Mouse (Mus musculus) embryonic fibroblast, embryonic 13.5 days (primary cell): ENCODE results near the gene Tor3a. TPM values are rescaled to one million over a fixed set of nuclear protein-coding genes. Genes with fewer than 3 reads are reported as not detected.

ENCODE experiments used
- H3K27ac ChIP-seq: 2 replicates; pipeline ENCODE4 v1.5.1; 2012; ENCODE audit warnings: low read length, control low read depth, inconsistent platforms; ENCODE audit not compliant: insufficient read depth
- H3K4me1 ChIP-seq: 2 replicates; pipeline ENCODE4 v1.6.1; 2011; ENCODE audit warnings: low read length; ENCODE audit not compliant: control insufficient read depth, insufficient read depth
- H3K4me3 ChIP-seq: 2 replicates; pipeline ENCODE4 v1.5.1; 2011; ENCODE audit warnings: mild to moderate bottlenecking, control low read depth, low read length; ENCODE audit not compliant: insufficient read depth
- CTCF ChIP-seq: IDR thresholded peaks from 2 replicates; pipeline ENCODE4 v1.5.1; 2011; ENCODE audit warnings: mild to moderate bottlenecking, control low read depth, low read length, moderate library complexity, borderline replicate concordance; ENCODE audit not compliant: insufficient read depth
- POLR2A ChIP-seq: IDR thresholded peaks from 2 replicates; pipeline ENCODE4 v1.6.1; 2011; ENCODE audit warnings: low read depth, mild to moderate bottlenecking, control low read depth, low read length, moderate library complexity
- polyA plus RNA-seq: library from polyadenylated mRNA; stranded (reverse); fragments of >200 nt; gene quantifications from 2 replicates; pipeline ENCODE4 v1.2.4, GENCODE M21; 2011; ENCODE audit warnings: low read depth; ENCODE audit not compliant: missing spikeins, insufficient read length

Tor3a gene
- polyA plus RNA-seq, 1 experiment, result 30.7 TPM

GRCm38 (mm10) chr1:156657523-156657922 is 16.6 kb downstream of the Tor3a start:
- Histone ChIP-seq H3K27ac (no peak overlapping the region), H3K4me1 (no peaks in the 10 kb centered on the region), H3K4me3 (no peak overlapping the region)
- TF ChIP-seq POLR2A (no peak), CTCF (no peak)

GRCm38 (mm10) chr1:156654735-156655530 is 19.2 kb downstream of the Tor3a start:
- Histone ChIP-seq H3K27ac (no peak overlapping the region), H3K4me1 (no peaks in the 10 kb centered on the region), H3K4me3 (no peak overlapping the region)
- TF ChIP-seq CTCF (no peak), POLR2A (no peak)

- Histone ChIP-seq H3K27ac (no peak overlapping the region), H3K4me1 (no peaks in the 10 kb centered on the region), H3K4me3 (no peak overlapping the region)
- TF ChIP-seq CTCF, result no peak
- TF ChIP-seq POLR2A, result no peak
These were observed 21.9 kb downstream of the Tor3a start for GRCm38 (mm10) chr1:156652189-156652822.

- H3K27ac ChIP-seq, result no peak overlapping the region
- H3K4me3 ChIP-seq, result no peak overlapping the region
- TF ChIP-seq CTCF, result no peak
- TF ChIP-seq POLR2A, result no peak
- no peaks in the 10 kb centered on the region for H3K4me1 ChIP-seq
These were observed 23.5 kb downstream of the Tor3a start for GRCm38 (mm10) chr1:156650631-156651030.

- no peak overlapping the region for H3K4me3 ChIP-seq
- H3K27ac ChIP-seq, result no peak overlapping the region
- TF ChIP-seq CTCF (no peak), POLR2A (no peak)
- no peaks in the 10 kb centered on the region for H3K4me1 ChIP-seq
These were observed 25.5 kb downstream of the Tor3a start for GRCm38 (mm10) chr1:156648705-156649104.

GRCm38 (mm10) chr1:156645971-156646370 is 28.2 kb downstream of the Tor3a start:
- TF ChIP-seq CTCF (no peak), POLR2A (no peak)
- Histone ChIP-seq H3K4me3 (no peak overlapping the region), H3K4me1 (no peaks in the 10 kb centered on the region; the same call in 1 of the 2 replicates), H3K27ac (no peak overlapping the region)

GRCm38 (mm10) chr1:156644780-156645523 is 29.2 kb downstream of the Tor3a start:
- H3K4me3 ChIP-seq, result no peak overlapping the region
- TF ChIP-seq POLR2A, result no peak
- TF ChIP-seq CTCF, result no peak
- peaks cover 4% of the 10 kb centered on the region; the same call in 1 of the 2 replicates for H3K4me1 ChIP-seq
- H3K27ac ChIP-seq, result no peak overlapping the region

- H3K27ac ChIP-seq, result no peak overlapping the region
These were observed 30.1 kb downstream of the Tor3a start for GRCm38 (mm10) chr1:156644061-156644460.

GRCm38 (mm10) chr1:156642813-156643212 is 31.3 kb downstream of the Tor3a start:
- no peak overlapping the region for H3K27ac ChIP-seq
- H3K4me3 ChIP-seq, result no peak overlapping the region
- TF ChIP-seq CTCF (no peak), POLR2A (no peak)
- peaks cover 12% of the 10 kb centered on the region for H3K4me1 ChIP-seq

More at GRCm38 (mm10) chr1:156644061-156644460, 30.1 kb downstream of the Tor3a start:
- Histone ChIP-seq H3K4me3 (no peak overlapping the region), H3K4me1 (peaks cover 10% of the 10 kb centered on the region)
- TF ChIP-seq POLR2A (no peak), CTCF (no peak)
